Mouse (Mus musculus) MEL (cell line): ENCODE data around the gene Whamm.

Source experiments
- BHLHE40 ChIP-seq: IDR thresholded peaks from 2 replicates; pipeline ENCODE4 v1.6.1; 2012; ENCODE audit warnings: low read depth, mild to moderate bottlenecking, inconsistent platforms, low read length, improper control_type of control experiment, borderline replicate concordance
- CHD1 ChIP-seq: IDR thresholded peaks from 2 replicates; pipeline ENCODE4 v1.6.1; 2012; ENCODE audit warnings: low read depth, mild to moderate bottlenecking, inconsistent platforms, low read length, improper control_type of control experiment
- CTCF ChIP-seq, 3 experiments: IDR thresholded peaks in 2 of 3; conservative IDR thresholded peaks in 1 of 3; 2 replicates each; pipeline ENCODE4 v1.5.1; 2011 to 2012; ENCODE audit warnings: low read length in 3 of 3, low read depth in 2 of 3, mild to moderate bottlenecking in 2 of 3, improper control_type of control experiment in 1 of 3, inconsistent platforms in 1 of 3, mixed read lengths in 1 of 3, moderate library complexity in 1 of 3; ENCODE audit not compliant: control insufficient read depth in 1 of 3, insufficient read depth in 1 of 3, poor library complexity in 1 of 3, severe bottlenecking in 1 of 3
- E2F4 ChIP-seq: IDR thresholded peaks from 2 replicates; pipeline ENCODE4 v1.6.1; 2011; ENCODE audit warnings: low read depth, low read length, improper control_type of control experiment, borderline replicate concordance
- ELF1 ChIP-seq: IDR thresholded peaks from 2 replicates; pipeline ENCODE4 v1.6.1; 2014; ENCODE audit warnings: low read depth, mild to moderate bottlenecking, inconsistent platforms, low read length, improper control_type of control experiment, moderate library complexity
- EP300 ChIP-seq, 2 experiments: IDR thresholded peaks; 2 replicates each; pipeline ENCODE4 v1.6.1; 2011; ENCODE audit warnings: improper control_type of control experiment in 2 of 2, low read length in 2 of 2, low read depth in 1 of 2, mild to moderate bottlenecking in 1 of 2
- GABPA ChIP-seq: IDR thresholded peaks from 2 replicates; pipeline ENCODE4 v1.6.1; 2012; ENCODE audit warnings: low read depth, mild to moderate bottlenecking, inconsistent platforms, low read length, improper control_type of control experiment, moderate library complexity
- MYB ChIP-seq: IDR thresholded peaks from 2 replicates; pipeline ENCODE4 v1.6.1; 2011; ENCODE audit warnings: mild to moderate bottlenecking, low read depth, low read length, improper control_type of control experiment
- MYC ChIP-seq: IDR thresholded peaks from 2 replicates; pipeline ENCODE4 v1.6.1; 2011; ENCODE audit warnings: low read depth, mild to moderate bottlenecking, low read length, improper control_type of control experiment, moderate library complexity
- NELFE ChIP-seq: IDR thresholded peaks from 2 replicates; pipeline ENCODE4 v1.6.1; 2011; ENCODE audit warnings: low read depth, low read length, improper control_type of control experiment
- POLR2A ChIP-seq, 2 experiments: IDR thresholded peaks; 2 replicates each; pipeline ENCODE4 v1.6.1; 2011 to 2012; ENCODE audit warnings: low read length in 2 of 2, mild to moderate bottlenecking in 2 of 2, control low read depth in 1 of 2, improper control_type of control experiment in 1 of 2, low read depth in 1 of 2, moderate library complexity in 1 of 2; ENCODE audit not compliant: control insufficient read depth in 1 of 2, insufficient read depth in 1 of 2, poor library complexity in 1 of 2
- POLR2AphosphoS2 ChIP-seq: IDR thresholded peaks from 2 replicates; pipeline ENCODE4 v1.6.1; 2011; ENCODE audit warnings: low read length, improper control_type of control experiment
- RAD21 ChIP-seq: IDR thresholded peaks from 2 replicates; pipeline ENCODE4 v1.6.1; 2011; ENCODE audit warnings: mild to moderate bottlenecking, low read depth, low read length, improper control_type of control experiment
- UBTF ChIP-seq: IDR thresholded peaks from 2 replicates; pipeline ENCODE4 v1.6.1; 2012; ENCODE audit warnings: low read depth, mild to moderate bottlenecking, inconsistent platforms, low read length, improper control_type of control experiment, moderate library complexity, borderline replicate concordance; ENCODE audit not compliant: insufficient read depth

- no peak for TF ChIP-seq POLR2A (IDR thresholded peaks at IDR 0.05; ENCODE audit: control insufficient read depth in 1 of 2, insufficient read depth in 1 of 2, low read depth in 1 of 2, low read length in 2 of 2, poor library complexity in 1 of 2)
- no peak for TF ChIP-seq GABPA
- TF ChIP-seq MYC, result no peak
- TF ChIP-seq RAD21, result no peak
- no peak for TF ChIP-seq CHD1
- TF ChIP-seq MYB, result no peak
- TF ChIP-seq POLR2AphosphoS2, result no peak
- TF ChIP-seq ELF1, result no peak
- no peak for TF ChIP-seq CTCF (IDR thresholded peaks at IDR 0.05 in 2 of 3, conservative IDR thresholded peaks at IDR 0.05 in 1 of 3; ENCODE audit: control insufficient read depth in 1 of 3, insufficient read depth in 1 of 3, low read depth in 2 of 3, low read length in 3 of 3, poor library complexity in 1 of 3, severe bottlenecking in 1 of 3)
- TF ChIP-seq E2F4, result no peak
- no peak for TF ChIP-seq UBTF
- TF ChIP-seq BHLHE40, result no peak
- TF ChIP-seq EP300 (IDR thresholded peaks at IDR 0.05; ENCODE audit: low read depth in 1 of 2, low read length in 2 of 2), result no peak
- TF ChIP-seq NELFE, result no peak
Measured at GRCm38 (mm10) chr7:81542934-81543333, 28.1 kb upstream of the Whamm start.
